Mouse (Mus musculus) olfactory bulb, adult 2 months (tissue): ENCODE results near the gene Ppp1r9a.

Source experiments
- CTCF ChIP-seq: fragments of 200-500 bp; IDR thresholded peaks from 2 replicates; pipeline ENCODE4 v1.5.1; 2012; ENCODE audit warnings: low read depth, mild to moderate bottlenecking, low read length, moderate library complexity; ENCODE audit not compliant: insufficient read depth
- POLR2A ChIP-seq: fragments of 200-500 bp; IDR thresholded peaks from 2 replicates; pipeline ENCODE4 v1.6.1; 2012; ENCODE audit warnings: mild to moderate bottlenecking, low read depth, low read length, moderate library complexity; ENCODE audit not compliant: insufficient read depth

DNA sequence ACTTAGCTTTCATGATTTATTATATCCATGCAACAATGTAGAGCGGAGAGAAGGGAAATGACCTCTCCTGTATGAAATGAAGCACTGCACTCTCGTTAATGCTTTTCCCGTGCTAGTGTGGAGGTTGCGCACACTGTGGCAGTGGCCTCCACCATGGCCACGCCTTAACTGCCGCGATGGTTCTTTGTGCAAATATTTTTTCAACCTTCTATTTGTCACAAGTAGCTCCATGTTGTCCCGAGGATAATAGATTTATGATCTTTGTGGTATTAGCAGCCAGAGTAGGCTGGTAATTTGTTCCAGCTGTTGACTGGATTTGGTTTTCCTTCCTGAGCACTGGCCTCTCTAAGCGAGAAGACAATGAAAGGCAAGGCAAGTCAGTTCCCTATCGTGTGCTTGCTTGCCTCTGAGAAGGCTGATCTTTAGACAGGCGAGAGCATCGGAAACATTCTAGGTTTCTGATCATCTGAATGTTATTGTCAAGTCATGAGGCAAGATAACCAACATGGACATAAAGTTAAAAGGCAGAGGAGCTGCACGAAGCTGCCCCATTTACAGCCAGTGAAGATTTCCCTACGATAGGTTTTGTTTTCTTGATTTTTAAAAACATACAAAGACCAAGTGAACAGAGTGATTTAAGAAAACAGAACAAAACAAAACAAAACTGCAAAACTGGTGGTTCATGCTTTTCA, 50.5 kb downstream of the Ppp1r9a start:
- TF ChIP-seq POLR2A (no peak), CTCF (no peak)
